Mouse (Mus musculus): ENCODE data around the gene Lxn. TPM values are rescaled to one million over a fixed set of nuclear protein-coding genes. Genes with fewer than 3 reads are reported as not detected.

Gene Lxn
- total RNA-seq, 4 experiments from 2014 or later = 1.9 to 4.3 (median 3.3) TPM

DNA sequence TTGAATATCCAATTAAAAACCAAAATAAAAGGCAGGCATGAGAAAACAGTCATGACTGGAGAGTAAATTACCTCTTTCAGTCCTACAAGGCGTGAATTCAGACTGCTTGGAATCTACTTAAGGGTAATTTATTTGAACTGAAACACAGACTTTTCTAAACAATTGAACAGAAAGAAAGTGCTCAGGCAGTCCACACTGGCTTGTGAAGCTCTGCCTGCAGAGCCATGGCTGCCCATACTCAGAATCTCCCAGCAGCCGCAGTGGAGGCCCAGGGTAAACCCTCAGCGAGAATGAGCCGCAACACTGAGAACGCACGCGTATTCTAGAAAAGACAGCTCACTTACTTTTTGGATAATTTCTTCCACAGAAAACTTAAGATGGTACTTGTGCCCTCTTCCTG lies 1.7 kb downstream of the Lxn start:
- no peak for DNase-seq (ENCODE audit: low spot score)

- DNase-seq (ENCODE audit: low spot score) = no peak
Measured at GRCm38 (mm10) chr3:67459881-67460280, 3.8 kb downstream of the Lxn start.

GRCm38 (mm10) chr3:67450601-67451210 lies 13.0 kb downstream of the Lxn start:
- peak; percentile 27 for DNase-seq (ENCODE audit: low spot score)

GRCm38 (mm10) chr3:67449660-67450059 lies 14.1 kb downstream of the Lxn start:
- no peak for DNase-seq (ENCODE audit: low spot score)

GRCm38 (mm10) chr3:67447143-67447542 lies 16.6 kb downstream of the Lxn start:
- DNase-seq (ENCODE audit: low spot score) = no peak

DNA sequence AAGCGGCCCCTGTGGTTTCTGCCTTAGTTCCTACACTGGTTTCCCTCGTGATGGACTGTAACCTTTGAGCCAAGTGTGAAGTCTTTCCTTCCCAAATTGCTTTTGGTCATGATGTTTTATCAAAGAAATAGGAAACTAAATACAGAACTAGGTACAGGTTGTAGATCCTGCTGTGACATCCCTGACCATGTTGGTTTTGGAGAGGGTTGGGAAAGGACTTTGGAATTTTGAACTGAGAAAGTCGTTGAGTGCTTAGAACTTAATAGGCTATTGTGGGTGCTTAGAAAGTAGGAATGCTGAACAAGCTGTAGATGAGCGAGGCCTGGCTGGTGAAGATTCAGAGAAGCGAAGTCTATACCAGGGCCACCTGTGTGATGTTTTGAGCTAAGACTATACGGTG lies 29.7 kb downstream of the Lxn start:
- no peak for DNase-seq (ENCODE audit: low spot score)

DNA sequence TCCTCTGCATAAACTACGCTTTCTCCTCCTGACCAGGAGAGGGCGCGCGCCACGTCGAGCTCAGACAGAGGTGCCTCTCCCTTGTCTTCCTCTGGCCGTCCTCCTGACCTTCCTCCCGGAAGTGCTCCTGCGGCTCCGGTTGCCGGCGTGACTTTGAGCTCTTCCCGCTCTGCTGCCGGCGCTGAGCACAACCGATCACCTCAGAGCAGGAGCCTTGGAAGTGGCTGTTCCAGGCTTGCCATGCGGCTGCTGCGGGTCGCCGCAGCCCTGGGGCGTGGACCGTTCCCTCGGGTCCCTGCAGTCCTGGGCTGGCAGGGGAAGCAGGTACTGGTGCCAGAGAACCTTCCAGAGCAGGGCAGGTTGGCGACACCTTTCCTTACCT lies 33.7 kb downstream of the Lxn start, which contains the start of gene Gfm1:
Gfm1 (plus strand) TSS at position 98 of the 382 bp plus-strand sequence.
- DNase-seq (ENCODE audit: low spot score) = peak; percentile 89

DNA sequence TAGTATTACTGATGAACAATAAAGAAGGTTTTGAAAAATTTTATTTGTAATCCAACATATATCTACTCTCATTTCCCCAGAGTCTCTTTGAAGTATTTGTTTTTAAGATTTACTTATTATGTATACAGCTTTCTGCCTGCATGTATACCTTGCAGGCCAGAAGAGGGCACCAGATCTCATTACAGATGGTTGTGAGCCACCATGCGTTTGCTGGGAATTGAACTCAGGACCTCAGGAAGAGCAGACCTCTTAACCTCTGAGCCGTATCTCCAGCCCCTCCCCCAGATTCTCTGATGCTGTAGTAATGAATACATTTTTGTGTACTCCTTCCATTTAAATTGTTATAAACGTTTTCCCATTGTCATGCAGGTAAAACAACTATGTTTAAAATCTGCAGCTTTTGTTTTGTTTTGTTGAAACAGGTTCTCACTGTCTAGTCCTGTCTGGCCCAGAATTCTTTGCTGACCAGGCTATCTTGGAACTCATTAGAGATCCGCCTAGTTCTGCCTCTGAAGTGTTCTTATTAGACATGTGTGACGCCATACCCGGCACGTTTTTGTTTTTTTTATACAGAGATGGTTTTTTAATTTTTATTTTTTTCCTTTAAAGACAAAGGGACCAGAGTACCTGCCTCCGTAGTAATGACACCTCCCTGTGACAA lies 34.3 kb downstream of the Lxn start:
- DNase-seq (ENCODE audit: low spot score) = no peak

Other genes starting within 250 kb of the Lxn start
- 100 to 1,000 TPM; 135 to 199 (median 160) TPM for gene Mlf1, start 89.8 kb downstream of the Lxn start, total RNA-seq (2022)
- not detected for gene Gm17402, start 88.8 kb downstream of the Lxn start, total RNA-seq (2022)
- gene Gfm1, start 33.8 kb downstream of the Lxn start, total RNA-seq (2022) = 100 to 1,000 TPM; 204 to 236 (median 226) TPM
- gene Rarres1, start 51.6 kb upstream of the Lxn start, total RNA-seq (2022) = 1 to 10 TPM in 2 of 4 experiments, under 1 TPM in 2; 0.46 to 1.4 (median 0.90) TPM
- gene Mfsd1, start 118.8 kb upstream of the Lxn start, total RNA-seq (2022) = 10 to 100 TPM; 21.8 to 30.5 (median 26.6) TPM